Mouse (Mus musculus): ENCODE data around the gene Stx18. TPM values are rescaled to one million over a fixed set of nuclear protein-coding genes. Genes with fewer than 3 reads are reported as not detected.

Gene Stx18
- total RNA-seq, 2 experiments from 2014 or later: 13.7 to 15.4 TPM

- DNase-seq: no peak
- intact Hi-C loops (cut with DNase I): no loop called here
Measured at GRCm38 (mm10) chr5:38119268-38119667, 80.7 kb downstream of the Stx18 start.

DNA sequence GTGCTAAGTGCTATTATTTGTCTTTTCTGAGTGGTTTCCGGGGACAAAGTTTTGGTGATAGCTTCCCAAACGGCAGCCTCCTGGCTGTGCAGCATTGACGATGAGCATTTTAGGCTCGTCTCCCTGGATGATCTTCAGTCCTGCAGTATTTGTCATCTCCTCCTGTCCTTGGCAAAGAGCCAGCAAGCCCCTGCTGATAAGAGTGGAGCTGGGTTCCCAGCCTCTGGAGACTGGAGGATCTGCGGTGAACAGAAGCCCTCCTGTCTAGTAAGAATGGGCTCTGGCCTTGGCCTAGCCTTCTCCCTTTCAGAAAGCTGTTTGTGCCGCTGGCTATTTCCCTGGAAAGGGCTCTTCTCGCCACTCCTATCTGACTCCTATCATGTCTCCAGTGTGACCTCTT is 83.2 kb downstream of the Stx18 start:
- intact Hi-C loops (cut with DNase I): no loop called here
- DNase-seq: no peak

GRCm38 (mm10) chr5:38126519-38127306 is 88.2 kb downstream of the Stx18 start:
- no peak for DNase-seq
- intact Hi-C loops (cut with DNase I): no loop called here

DNA sequence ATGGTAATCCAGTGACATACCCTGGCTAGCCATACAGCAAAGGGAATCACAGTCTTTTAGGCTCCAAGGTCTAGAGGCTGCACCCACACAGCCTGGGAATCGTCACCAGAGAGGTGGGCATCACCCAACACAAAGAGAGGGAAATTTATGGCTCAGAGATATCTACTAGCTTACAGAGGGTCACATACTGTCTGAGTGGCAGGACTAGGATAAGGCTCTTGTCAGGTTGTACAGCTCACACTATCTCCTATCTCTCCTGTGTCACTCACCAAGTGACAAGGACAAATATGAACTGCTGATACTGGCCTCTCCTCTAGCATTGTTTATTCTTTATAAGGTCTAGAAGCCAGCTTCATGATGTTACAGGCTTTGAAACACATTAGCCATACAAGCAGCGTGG is 90.8 kb downstream of the Stx18 start:
- intact Hi-C loops (cut with DNase I): no loop called here
- DNase-seq: no peak

- DNase-seq: no peak
- intact Hi-C loops (cut with DNase I): no loop called here
Measured at GRCm38 (mm10) chr5:38136247-38136646, 97.7 kb downstream of the Stx18 start.

GRCm38 (mm10) chr5:38137163-38137562 is 98.6 kb downstream of the Stx18 start:
- no peak for DNase-seq
- intact Hi-C loops (cut with DNase I): no loop called here

- no peak for DNase-seq
- intact Hi-C loops (cut with DNase I): no loop called here
Measured at GRCm38 (mm10) chr5:38140893-38141292, 102.4 kb downstream of the Stx18 start.

DNA sequence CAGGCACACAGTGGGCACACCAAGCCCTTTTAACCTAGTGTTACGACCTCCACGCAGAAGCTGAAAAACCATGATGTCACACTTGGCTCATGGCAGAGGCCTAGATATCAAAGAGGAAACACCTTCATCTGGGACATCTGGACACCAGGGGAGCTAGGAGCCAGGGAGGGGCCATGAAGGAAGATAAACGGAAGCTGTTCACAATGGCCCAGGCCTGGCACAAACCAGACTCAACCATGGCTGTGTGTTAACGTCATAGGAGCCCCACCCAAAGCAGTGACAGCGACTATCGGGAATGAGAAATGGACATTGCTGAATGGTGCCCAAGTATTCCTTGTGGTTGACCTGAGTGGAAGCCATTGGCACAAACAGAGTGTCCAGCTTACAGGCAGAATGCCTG is 108.0 kb downstream of the Stx18 start:
- intact Hi-C loops (cut with DNase I): no loop called here
- no peak for DNase-seq

GRCm38 (mm10) chr5:38151264-38151663 is 112.7 kb downstream of the Stx18 start:
- no peak for DNase-seq
- intact Hi-C loops (cut with DNase I): no loop called here

GRCm38 (mm10) chr5:38152201-38153108 is 113.9 kb downstream of the Stx18 start:
- intact Hi-C loops (cut with DNase I): no loop called here
- no peak for DNase-seq

DNA sequence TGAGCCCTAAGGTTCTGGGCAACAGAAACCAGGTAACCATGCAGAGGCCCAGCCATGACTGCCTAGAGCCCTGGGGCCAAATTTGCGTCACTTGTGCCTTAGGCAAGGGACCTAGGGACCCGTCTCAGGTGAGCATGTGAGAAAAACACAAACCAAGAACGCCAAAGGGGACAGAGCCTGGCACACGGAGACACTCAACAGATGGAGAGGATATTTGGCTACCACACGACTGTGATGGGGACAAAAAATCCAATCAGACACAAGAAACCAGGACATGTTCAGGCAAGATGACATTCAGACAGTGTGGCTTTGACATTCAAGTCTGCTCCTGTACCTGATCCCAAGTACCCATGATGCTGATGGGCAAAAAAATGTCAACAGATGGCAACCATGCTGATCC is 115.1 kb downstream of the Stx18 start:
- intact Hi-C loops (cut with DNase I): no loop called here
- no peak for DNase-seq

GRCm38 (mm10) chr5:38157481-38158020 is 119.0 kb downstream of the Stx18 start:
- DNase-seq: no peak
- intact Hi-C loops (cut with DNase I): no loop called here

GRCm38 (mm10) chr5:38158501-38158946 is 120.0 kb downstream of the Stx18 start:
- DNase-seq: no peak
- intact Hi-C loops (cut with DNase I): no loop called here

DNA sequence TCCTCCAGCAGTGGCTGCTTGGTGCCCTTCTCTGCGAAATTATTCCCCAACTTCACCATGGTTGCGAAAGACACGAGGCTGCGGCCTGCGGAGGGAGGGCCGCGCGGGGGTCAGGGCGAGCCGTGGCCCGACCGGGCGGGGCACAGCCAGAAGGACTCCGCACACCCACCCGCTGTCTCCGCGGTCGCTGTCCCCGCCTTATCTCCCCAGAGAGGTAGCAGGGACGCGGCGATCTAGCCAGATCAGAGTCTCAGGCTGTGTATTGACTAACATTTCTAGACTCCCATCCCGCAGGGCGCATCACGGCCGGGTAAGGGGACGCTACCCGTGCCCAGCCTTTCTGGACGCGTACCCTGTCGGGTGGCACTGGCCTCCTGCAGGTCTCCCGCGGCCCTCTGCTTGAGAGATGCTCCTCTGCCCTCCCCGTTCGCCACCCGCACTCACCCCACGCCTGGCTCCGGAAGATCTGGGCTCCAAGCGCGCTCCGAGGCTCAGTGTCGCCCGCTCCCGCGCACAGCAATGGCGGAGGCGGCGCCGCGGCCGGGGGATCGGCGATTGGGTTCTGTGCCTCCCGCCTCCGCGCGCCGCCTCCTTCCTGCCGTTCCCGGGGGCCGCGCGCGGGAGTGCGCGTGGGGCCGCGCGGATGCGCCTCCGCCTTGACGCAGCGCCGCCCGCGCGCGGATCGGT is 120.5 kb downstream of the Stx18 start:
- peak; percentile 29 to 37 for DNase-seq
- intact Hi-C loops (cut with DNase I): no loop called here

DNA sequence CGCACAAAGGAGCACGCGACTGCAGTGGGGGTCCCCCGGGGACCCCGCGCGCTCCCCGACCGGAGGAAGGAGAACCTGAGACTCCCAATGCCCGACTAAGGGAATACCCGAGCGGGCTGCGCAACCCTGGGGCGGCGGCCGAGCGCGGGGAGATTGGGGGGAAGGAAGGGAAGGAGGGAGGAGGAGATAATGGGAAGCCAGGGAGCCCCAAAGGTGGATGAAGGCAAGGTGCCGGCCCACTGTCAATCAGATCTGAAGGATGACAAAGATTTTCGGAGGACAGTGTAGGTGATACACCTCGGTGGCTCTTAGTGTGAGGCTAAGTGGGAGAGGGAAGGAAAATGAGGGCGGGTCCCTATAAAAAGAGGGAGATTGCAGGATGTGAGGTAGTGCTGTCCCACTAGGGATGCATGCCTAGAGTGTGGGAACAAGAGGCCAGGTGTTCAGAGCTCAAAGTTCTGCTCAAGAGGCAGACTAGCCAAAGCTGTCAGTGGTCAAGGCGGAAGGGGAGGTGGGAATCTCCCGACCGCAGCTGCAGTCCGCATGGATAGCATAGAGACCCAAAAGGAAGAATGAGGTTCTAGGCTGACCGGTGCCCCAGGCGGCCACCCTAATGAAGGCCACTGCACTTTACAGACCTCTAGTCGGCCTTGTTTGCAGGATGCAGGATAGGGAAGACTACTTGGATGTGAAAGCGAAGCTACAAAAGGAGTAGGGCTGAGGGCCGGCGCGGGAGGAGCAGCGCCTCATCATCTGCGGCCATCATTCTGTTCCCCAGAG is 121.3 kb downstream of the Stx18 start, which contains the start of gene Nsg1:
Gene Nsg1, minus strand, starts transcription at position 274 of the 780 bp plus-strand sequence.
- no peak for DNase-seq
- intact Hi-C loops (cut with DNase I): no loop called here

DNA sequence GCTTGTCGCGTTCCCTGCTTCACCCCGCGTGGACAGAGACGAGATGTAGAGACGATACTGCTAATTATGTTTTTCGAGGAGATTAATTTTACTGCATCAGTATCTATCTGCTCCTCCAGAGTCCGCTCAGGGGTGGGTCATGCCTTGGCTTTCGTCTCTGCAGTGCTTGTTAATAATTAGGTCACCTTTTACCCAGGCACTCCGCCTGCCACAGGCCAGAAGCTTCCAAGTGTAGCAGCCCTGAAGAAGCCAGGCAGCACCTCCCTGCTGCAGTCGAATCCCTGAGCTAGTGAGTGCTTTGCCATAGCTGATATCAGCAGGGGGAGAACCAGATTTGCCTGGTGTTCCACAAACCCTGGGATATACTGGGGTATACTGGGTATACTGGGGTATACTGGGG is 130.0 kb downstream of the Stx18 start:
- intact Hi-C loops (cut with DNase I): loop anchor here (5.0 kb wide), 1 partner anchor 876 kb away; no protein-coding TSS in a partner anchor

GRCm38 (mm10) chr5:38173766-38174165 is 135.2 kb downstream of the Stx18 start:
- no peak for DNase-seq
- intact Hi-C loops (cut with DNase I): no loop called here

More for the DNA sequence above, 130.0 kb downstream of the Stx18 start:
- DNase-seq: no peak

- DNase-seq: no peak
- intact Hi-C loops (cut with DNase I): no loop called here
Measured at GRCm38 (mm10) chr5:38174256-38174912, 135.8 kb downstream of the Stx18 start.

- DNase-seq: no peak
- intact Hi-C loops (cut with DNase I): no loop called here
Measured at GRCm38 (mm10) chr5:38184688-38185285, 146.2 kb downstream of the Stx18 start.

All from gastrocnemius, postnatal 36 days (tissue).